Mouse (Mus musculus) lung, postnatal 10 days (tissue): ENCODE data around the gene Gm30191.
"Not testable (repeated sequence)": the region's sequence is repeated elsewhere in the genome, so short reads cannot be mapped to it uniquely, and the experiment has no call there.

Experiments
- DNase-seq: peaks from one replicate; pipeline ENCODE4 v3.0.0; 2021

The Gm30191 gene

DNA sequence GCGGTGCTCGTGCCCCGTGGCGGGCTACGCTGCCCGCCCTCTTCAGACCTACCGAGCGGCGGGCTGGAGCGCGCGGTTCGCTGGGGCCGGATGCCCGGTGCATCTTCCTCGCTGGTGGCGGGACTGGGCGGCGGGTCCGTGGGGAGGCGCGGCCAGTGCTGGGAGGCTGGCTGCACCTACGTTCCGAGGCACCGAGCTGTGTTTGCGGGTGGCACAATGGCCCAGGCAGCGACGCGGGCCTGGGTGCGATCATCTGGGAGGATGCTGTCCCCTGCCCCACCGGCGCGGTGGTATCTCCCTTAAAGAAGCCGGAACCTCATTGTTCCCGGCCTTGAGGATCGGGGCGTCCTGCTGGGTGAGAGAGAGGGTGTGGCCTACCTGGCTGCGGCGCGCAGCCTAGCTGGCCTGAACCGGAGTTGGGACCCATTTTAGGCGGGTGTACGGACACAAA, 40.9 kb downstream of the Gm30191 start, which contains the start of gene Pdik1l:
Gene Pdik1l (minus strand): TSS at position 321 of the 451 bp plus-strand sequence.
- peak; percentile 86 for DNase-seq

DNA sequence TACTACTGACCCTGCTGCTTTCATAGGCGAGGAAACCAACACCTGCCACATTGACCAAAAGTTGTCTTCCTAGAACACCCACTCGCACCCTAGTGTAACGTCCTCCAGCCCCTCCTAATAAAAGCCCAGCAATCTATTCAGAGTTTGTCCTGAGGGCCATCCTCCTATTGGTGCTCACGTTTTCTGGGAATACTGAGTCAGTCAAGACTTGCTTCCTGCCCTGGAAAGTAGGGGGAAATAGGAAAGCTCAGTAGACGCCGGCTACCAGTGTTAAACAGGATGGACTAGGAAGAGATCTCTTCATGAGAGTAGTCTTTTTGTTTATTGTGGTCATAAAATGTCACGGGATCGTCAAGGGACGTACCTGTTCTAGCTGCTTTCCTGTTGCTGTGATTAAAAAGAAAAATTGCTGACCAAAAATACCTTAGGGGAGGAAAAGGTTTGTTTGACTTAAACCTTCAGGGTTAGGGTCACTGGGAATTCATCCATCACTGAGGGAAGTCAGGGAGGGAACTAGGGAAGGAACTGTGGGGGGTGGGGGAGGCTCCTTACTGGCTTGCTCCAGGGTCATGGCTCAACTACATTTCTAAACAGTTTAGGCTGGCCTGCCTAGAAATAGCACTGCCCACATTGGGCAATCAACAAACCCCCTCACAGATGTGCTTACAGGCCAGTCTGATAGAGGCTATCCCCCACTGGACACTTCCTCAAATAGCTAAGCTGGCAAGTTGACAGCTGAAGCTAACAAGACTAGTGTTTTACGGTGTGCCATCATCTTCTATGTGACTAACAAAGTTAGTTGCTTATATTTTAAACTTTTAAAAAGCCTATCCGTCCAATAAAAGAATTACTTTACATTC, 41.9 kb downstream of the Gm30191 start:
- no peak for DNase-seq

DNA sequence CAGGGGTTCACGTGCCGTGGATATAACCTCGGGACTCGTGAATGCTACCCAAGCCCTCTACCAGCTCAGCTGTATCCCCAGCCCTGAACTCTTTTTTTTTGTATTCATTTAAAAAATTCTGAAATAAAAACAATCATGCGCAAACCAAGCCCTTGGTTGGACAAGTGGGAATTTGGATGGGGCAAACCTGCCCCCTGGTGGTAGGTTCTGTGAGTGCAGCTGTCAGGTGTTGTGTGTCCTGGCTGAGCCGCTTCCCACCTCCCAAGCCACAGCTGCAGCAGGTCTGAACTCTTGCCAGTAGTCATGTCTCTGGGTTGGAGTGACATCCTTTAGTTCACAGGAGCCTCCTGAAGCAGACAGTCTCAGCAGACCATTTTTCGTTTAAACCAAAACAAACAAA, 45.3 kb downstream of the Gm30191 start:
- DNase-seq, result peak; percentile 82

DNA sequence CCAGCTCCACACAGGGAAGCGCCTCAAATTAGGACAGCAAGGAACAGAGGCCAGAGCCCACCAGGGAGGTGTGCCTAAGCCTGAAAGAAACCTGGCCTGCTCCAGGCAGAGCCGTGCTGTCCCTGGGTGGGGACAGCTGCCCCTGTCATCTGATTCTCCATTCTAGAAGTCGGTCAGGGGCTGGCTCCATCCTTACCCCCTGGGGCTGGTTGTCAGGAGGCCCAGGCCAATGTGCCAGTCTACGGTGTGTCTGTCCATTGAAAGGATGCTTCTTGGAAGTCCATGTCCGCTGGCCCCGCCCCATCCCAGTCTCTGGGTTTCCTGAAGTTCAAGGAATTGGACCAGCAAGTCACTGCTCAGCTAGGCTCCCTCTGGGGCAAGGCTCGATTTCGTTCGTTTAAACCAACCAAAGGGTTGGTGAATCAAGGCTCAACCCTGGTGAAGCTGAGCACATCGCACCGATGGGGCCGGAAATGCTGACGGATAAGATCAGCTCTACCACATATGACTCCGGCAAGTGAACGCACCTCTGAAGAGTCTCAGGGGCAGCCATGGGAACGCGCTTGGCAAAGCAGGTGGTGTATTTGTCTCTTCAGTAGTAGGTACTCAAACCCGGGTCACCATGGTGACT, 46.4 kb downstream of the Gm30191 start:
- no peak for DNase-seq

DNA sequence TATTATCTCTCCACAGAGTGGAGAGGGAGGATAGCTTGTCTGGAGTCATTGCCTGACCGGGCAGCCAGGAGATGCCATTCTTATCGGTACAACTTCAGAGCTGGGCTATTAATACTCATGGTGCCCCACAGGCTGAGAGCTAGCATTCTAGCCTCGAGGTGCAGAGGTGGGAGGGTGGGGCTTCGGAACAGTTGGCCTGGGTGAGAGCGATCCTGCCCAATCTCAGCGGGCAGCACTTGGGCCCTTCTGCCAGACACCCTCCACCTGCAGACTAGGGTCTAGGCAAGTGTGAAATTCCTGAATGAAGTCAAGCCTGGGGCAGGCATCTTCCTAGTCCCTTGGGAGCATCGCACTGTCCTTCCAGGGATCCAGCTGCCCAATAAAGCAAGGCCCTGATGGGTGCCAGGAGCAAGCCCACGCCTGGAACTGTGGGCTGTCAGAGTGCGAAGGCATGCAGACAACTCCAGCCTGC, 47.0 kb downstream of the Gm30191 start:
- DNase-seq, result no peak

DNA sequence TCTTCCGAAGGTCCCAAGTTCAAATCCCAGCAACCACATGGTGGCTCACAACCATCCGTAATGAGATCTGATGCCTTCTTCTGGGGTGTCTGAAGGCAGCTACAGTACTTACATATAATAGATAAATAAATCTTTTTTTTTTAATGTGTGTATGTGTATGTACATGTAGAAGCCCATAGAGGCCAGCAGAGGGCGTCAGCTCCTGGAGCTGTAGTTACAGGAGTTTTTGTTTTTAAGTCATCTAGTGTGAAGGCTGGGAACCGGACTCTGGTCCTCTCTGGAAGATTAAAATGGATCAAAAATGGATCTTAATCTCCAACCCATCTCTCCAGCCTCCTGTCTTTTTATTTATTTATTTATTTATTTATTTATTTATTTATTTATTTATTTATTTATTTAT, 49.4 kb downstream of the Gm30191 start:
- not testable (repeated sequence) for DNase-seq

DNA sequence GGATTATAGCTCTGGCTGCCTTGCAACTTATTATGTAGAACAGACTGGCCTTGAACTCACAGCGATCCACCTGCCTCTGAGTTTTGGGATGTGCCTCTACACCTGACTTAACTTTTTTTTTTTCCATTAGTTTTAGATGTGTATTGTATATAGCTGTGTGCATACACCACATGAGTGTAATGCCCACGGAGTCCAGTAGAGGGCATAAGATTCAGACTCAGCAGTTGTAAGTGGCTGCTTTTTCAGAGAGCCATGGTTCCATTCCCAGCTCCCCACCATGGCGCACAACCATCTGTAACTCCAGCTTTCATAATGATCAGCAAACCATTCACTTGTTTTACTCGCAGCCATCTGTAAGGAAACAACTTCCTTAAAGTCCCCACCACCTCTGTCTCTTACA, 49.8 kb downstream of the Gm30191 start:
- DNase-seq, result no peak

DNA sequence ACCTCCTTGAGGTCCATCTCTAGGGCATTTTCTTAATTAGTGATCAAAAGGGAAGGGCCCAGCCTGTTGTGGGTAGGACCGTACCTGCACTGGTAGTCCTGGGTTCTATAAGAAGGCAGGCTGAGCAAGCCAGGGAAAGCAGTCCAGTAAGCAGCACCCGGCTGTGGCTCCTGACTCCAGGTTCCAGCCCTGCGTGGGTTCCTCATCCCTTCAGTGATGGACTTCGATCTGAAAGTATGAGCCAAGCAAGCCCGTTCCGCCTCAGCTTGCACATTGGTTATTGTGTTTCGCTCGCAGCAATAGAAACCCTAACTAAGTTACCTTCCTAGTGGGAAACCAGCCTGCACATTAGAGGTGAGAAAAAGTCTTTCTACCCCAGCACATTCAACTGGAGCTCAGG, 50.6 kb downstream of the Gm30191 start:
- DNase-seq, result no peak

DNA sequence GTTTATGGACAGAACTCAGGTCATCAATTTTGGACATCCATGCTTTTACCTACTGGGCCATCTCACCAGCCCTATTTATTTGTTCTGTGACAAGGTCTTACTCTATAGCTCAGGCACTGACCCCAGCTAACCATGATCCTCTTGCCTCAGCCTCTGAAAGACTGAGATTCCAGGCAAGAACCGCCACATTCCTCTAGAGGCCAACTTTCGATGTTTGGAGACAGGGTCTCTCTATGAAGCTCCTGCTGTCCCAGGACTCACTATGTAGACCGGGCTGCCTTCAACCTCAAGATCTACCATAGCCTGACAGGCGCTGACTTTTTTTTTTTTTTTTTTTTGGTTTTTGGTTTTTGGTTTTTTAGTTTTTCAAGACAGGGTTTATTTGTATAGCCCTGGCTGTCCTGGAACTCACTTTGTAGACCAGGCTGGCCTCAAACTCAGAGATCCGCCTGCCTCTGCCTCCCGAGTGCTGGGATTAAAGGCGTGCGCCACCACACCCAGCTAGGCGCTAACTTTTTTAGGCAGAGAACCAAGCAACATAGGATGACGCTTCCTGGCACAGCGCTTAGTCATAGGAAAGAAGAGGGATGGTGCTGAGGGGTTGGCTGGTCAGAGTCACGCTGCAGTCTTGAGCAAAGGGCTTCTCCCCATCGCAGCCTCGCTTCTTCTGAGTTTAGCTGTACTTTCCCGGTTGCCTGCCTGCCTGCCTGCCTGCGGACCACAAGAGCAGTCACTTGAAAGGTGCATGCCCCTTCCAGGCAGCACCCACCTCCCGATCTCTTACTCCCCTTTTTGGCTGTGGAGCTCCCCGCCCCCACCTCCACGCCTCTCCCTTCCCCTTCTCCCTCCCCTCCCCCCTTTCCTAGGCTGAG, 52.1 kb downstream of the Gm30191 start:
- no peak for DNase-seq

DNA sequence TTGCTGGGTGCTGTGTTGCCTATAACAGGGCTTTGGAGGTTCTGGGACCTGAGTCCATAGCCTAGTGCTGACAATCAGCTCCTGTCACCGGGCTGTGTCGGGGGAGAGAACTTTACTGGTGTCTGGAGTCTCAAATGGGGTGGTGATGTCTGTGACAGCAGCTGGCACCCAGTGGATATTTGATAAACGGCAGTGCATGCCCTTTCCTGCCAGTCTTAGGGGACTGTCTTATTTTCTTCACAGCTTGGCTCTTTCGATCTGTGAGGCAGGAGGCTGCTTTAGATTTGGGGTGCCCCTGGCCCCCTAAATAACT, 52.7 kb downstream of the Gm30191 start:
- DNase-seq, result no peak
